Mouse (Mus musculus) hindbrain, embryonic 16.5 days (tissue): Measurements from ENCODE around the gene Ugt1a6a. TPM values are rescaled to one million over a fixed set of nuclear protein-coding genes. Genes with fewer than 3 reads are reported as not detected.

Experiments used
- ATAC-seq: fragments of 200-750 bp; cut with Nextera tagmentation; 2 replicates; pipeline ENCODE4 v1.8.0; 2017; ENCODE audit warnings: moderate TSS enrichment, moderate library complexity
- H3K27ac ChIP-seq: fragments of 300-500 bp; sonication (generic); 2 replicates; pipeline ENCODE4 v1.5.1; 2014; ENCODE audit warnings: low read depth, mild to moderate bottlenecking, control low read depth, low read length, moderate library complexity
- H3K27me3 ChIP-seq: fragments of 300-500 bp; sonication (generic); replicated peaks from 2 replicates; pipeline ENCODE4 v1.6.1; 2014; ENCODE audit warnings: low read length; ENCODE audit not compliant: control insufficient read depth, insufficient read depth
- H3K36me3 ChIP-seq: fragments of 300-500 bp; sonication (generic); 2 replicates; pipeline ENCODE4 v1.6.1; 2014; ENCODE audit warnings: mild to moderate bottlenecking, low read length, moderate library complexity, mixed read lengths; ENCODE audit not compliant: control insufficient read depth, insufficient read depth
- H3K4me1 ChIP-seq: fragments of 300-500 bp; sonication (generic); 2 replicates; pipeline ENCODE4 v1.6.1; 2014; ENCODE audit warnings: low read depth, low read length; ENCODE audit not compliant: control insufficient read depth, insufficient read depth
- H3K4me2 ChIP-seq: fragments of 300-500 bp; sonication (generic); 2 replicates; pipeline ENCODE4 v1.6.1; 2014; ENCODE audit warnings: mild to moderate bottlenecking, low read length, control low read depth, moderate library complexity
- H3K4me3 ChIP-seq: fragments of 300-500 bp; sonication (generic); 2 replicates; pipeline ENCODE4 v1.5.1; 2014; ENCODE audit warnings: mild to moderate bottlenecking, low read length, control low read depth, moderate library complexity
- H3K9ac ChIP-seq: fragments of 300-500 bp; sonication (generic); 2 replicates; pipeline ENCODE4 v1.6.1; 2014; ENCODE audit warnings: low read depth, mild to moderate bottlenecking, control low read depth, low read length, moderate library complexity
- H3K9me3 ChIP-seq: fragments of 300-500 bp; sonication (generic); 2 replicates; pipeline ENCODE4 v1.6.1; 2014; ENCODE audit warnings: mild to moderate bottlenecking, low read length, moderate library complexity; ENCODE audit not compliant: control insufficient read depth
- WGBS: fragments of 180-500 bp; shearing (Covaris S2); extraction: QIAGEN DNeasy Blood & Tissue Kit; methylation state at CpG from one replicate; pipeline ENCODE4 v1.1.7; 2014; 5-methylcytosine and 5-hydroxymethylcytosine counted together
- polyA plus RNA-seq: library from polyadenylated mRNA; unstranded; fragments of >200 nt; fragmentation: Nextera tagmentation; extraction: Ambion mirVana; gene quantifications from 2 replicates; pipeline ENCODE4 v1.2.1, GENCODE M21; 2015

The Ugt1a6a gene
- polyA plus RNA-seq, 1 experiment from 2014 or later: 5.6 TPM

GRCm38 (mm10) chr1:88255989-88256754 lies 121.6 kb downstream of the Ugt1a6a start:
- Histone ChIP-seq H3K27me3 (no peaks in the 10 kb centered on the region), H3K36me3 (no peaks in the 10 kb centered on the region), H3K4me1 (no peaks in the 10 kb centered on the region), H3K4me2 (no peak overlapping the region), H3K4me3 (no peak overlapping the region), H3K9ac (no peak overlapping the region), H3K27ac (no peak overlapping the region), H3K9me3 (peaks cover 47% of the 10 kb centered on the region)
- no peak for ATAC-seq
- WGBS: 78% methylated on average over 13 of the region's 13 CpGs

- Histone ChIP-seq H3K9ac (no peak overlapping the region), H3K4me2 (no peak overlapping the region), H3K9me3 (peaks cover 42% of the 10 kb centered on the region), H3K4me3 (no peak overlapping the region), H3K36me3 (peaks cover 8% of the 10 kb centered on the region; the same call in 1 of the 2 replicates), H3K27ac (no peak overlapping the region), H3K27me3 (no peaks in the 10 kb centered on the region), H3K4me1 (no peaks in the 10 kb centered on the region)
- WGBS: 80% methylated on average over 10 of the region's 10 CpGs
- no peak for ATAC-seq
Measured at GRCm38 (mm10) chr1:88256886-88257663, 122.5 kb downstream of the Ugt1a6a start.

GRCm38 (mm10) chr1:88257681-88258080 lies 123.1 kb downstream of the Ugt1a6a start:
- H3K4me3 ChIP-seq: no peak overlapping the region
- 81% methylated on average over 6 of the region's 6 CpGs for WGBS
- ATAC-seq: no peak
- peaks cover 10% of the 10 kb centered on the region for H3K36me3 ChIP-seq
- H3K27ac ChIP-seq: no peak overlapping the region
- H3K9me3 ChIP-seq: peaks cover 36% of the 10 kb centered on the region
- no peak overlapping the region for H3K9ac ChIP-seq
- no peaks in the 10 kb centered on the region for H3K4me1 ChIP-seq
- no peaks in the 10 kb centered on the region for H3K27me3 ChIP-seq
- no peak overlapping the region for H3K4me2 ChIP-seq

GRCm38 (mm10) chr1:88258361-88258760 lies 123.8 kb downstream of the Ugt1a6a start:
- no peak overlapping the region for H3K9ac ChIP-seq
- no peak overlapping the region for H3K4me3 ChIP-seq
- WGBS: 67% methylated on average over 6 of the region's 6 CpGs

GRCm38 (mm10) chr1:88258881-88259642 lies 124.5 kb downstream of the Ugt1a6a start:
- 74% methylated on average over 8 of the region's 8 CpGs for WGBS
- H3K36me3 ChIP-seq: peaks cover 24% of the 10 kb centered on the region
- peaks cover 24% of the 10 kb centered on the region for H3K9me3 ChIP-seq
- ATAC-seq: peak; percentile 25
- H3K4me1 ChIP-seq: no peaks in the 10 kb centered on the region
- no peak overlapping the region for H3K9ac ChIP-seq
- H3K27ac ChIP-seq: no peak overlapping the region
- H3K4me2 ChIP-seq: no peak overlapping the region
- no peak overlapping the region for H3K4me3 ChIP-seq
- no peaks in the 10 kb centered on the region for H3K27me3 ChIP-seq

More at GRCm38 (mm10) chr1:88258361-88258760, 123.8 kb downstream of the Ugt1a6a start:
- Histone ChIP-seq H3K4me1 (no peaks in the 10 kb centered on the region), H3K36me3 (peaks cover 17% of the 10 kb centered on the region), H3K4me2 (no peak overlapping the region), H3K9me3 (peaks cover 29% of the 10 kb centered on the region), H3K27me3 (no peaks in the 10 kb centered on the region), H3K27ac (no peak overlapping the region)
- ATAC-seq: 0 out of 2 replicates have a peak, but pooled peaks have one; percentile 0

- H3K4me2 ChIP-seq: no peak overlapping the region
- no peak overlapping the region for H3K27ac ChIP-seq
- peaks cover 22% of the 10 kb centered on the region for H3K9me3 ChIP-seq
- H3K27me3 ChIP-seq: no peaks in the 10 kb centered on the region
- peaks cover 30% of the 10 kb centered on the region for H3K36me3 ChIP-seq
- no peak overlapping the region for H3K4me3 ChIP-seq
- no peak overlapping the region for H3K9ac ChIP-seq
- ATAC-seq: peak; percentile 3
- WGBS: 79% methylated on average over 4 of the region's 4 CpGs
- no peaks in the 10 kb centered on the region for H3K4me1 ChIP-seq
Measured at GRCm38 (mm10) chr1:88259643-88260024, 125.0 kb downstream of the Ugt1a6a start.

GRCm38 (mm10) chr1:88260114-88260513 lies 125.5 kb downstream of the Ugt1a6a start:
- Histone ChIP-seq H3K27me3 (no peaks in the 10 kb centered on the region), H3K9ac (no peak overlapping the region), H3K4me3 (no peak overlapping the region), H3K27ac (no peak overlapping the region), H3K36me3 (peaks cover 34% of the 10 kb centered on the region), H3K4me1 (no peaks in the 10 kb centered on the region), H3K4me2 (no peak overlapping the region), H3K9me3 (peaks cover 17% of the 10 kb centered on the region)
- peak; percentile 14; the same call in 1 of the 2 replicates for ATAC-seq
- 82% methylated on average over 6 of the region's 6 CpGs for WGBS

GRCm38 (mm10) chr1:88260604-88261377 lies 126.2 kb downstream of the Ugt1a6a start:
- H3K4me2 ChIP-seq: no peak overlapping the region
- H3K9me3 ChIP-seq: peaks cover 12% of the 10 kb centered on the region
- no peaks in the 10 kb centered on the region for H3K4me1 ChIP-seq
- no peaks in the 10 kb centered on the region for H3K27me3 ChIP-seq
- no peak for ATAC-seq
- H3K9ac ChIP-seq: no peak overlapping the region
- no peak overlapping the region for H3K4me3 ChIP-seq
- peaks cover 41% of the 10 kb centered on the region for H3K36me3 ChIP-seq
- 84% methylated on average over 10 of the region's 10 CpGs for WGBS
- H3K27ac ChIP-seq: no peak overlapping the region
